In the genomic region with DNA sequence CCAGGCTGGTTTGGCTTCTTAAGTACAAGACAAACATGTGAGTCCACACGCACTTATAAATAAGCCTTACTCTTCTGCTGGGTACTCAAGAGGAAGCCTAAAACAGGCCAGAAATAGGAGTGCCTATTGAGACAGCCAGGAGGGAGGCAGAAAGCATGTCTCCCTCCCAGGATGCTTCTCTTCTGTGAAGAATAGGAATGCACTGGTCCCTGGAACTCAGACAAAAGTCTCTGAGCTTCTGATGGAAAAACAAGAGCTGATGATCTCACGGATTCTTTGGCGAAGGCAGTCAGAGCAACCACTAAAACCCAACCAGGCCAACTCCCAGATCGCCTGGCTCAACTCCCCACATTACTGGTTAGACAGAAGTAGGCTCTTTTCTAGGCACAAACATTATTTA, we compare ENCODE assay signal across 18 mouse cellular contexts.
"Had no signal": no experiment of that assay in that cellular context is flagged by ENCODE, and none has a peak within 500 bp of the region (broad histone marks: within the 10 kb centered on the region; RNA-seq: fewer than 3 reads in every experiment).

No protein-coding gene starts in this region.

- H3K4me3 ChIP-seq: left cerebral cortex, adult 2 months; liver, embryonic 13.5 days; midbrain, embryonic 13.5 days; neural tube, embryonic 12.5 days; neural tube, embryonic 15.5 days had no signal

- H3K36me3 ChIP-seq: neural tube, embryonic 12.5 days; neural tube, embryonic 15.5 days had no signal

- H3K4me2 ChIP-seq: liver, embryonic 13.5 days; midbrain, embryonic 13.5 days; neural tube, embryonic 12.5 days; neural tube, embryonic 15.5 days had no signal

- ATAC-seq: midbrain, embryonic 13.5 days had no signal

- H3K9me3 ChIP-seq: liver, embryonic 13.5 days; midbrain, embryonic 13.5 days; neural tube, embryonic 12.5 days; neural tube, embryonic 15.5 days had no signal

- H3K27me3 ChIP-seq: liver, embryonic 13.5 days; midbrain, embryonic 13.5 days; neural tube, embryonic 12.5 days; neural tube, embryonic 15.5 days had no signal

- DNase-seq: kidney, adult 18-20 months; kidney, adult 9 months; kidney, postnatal 14 days; layer of hippocampus, postnatal 36 days; liver, embryonic 13.5 days; lung, adult 2 months; lung, postnatal 14 days; lung, postnatal 4 days; right cerebral cortex, adult 18-20 months; right cerebral cortex, postnatal 14 days; right cerebral cortex, postnatal 4 days; spleen, adult 18-20 months; thymus, adult 18-20 months; thymus, postnatal 36 days had no signal

- H3K27ac ChIP-seq: left cerebral cortex, adult 2 months; liver, embryonic 13.5 days; midbrain, embryonic 13.5 days; neural tube, embryonic 12.5 days; neural tube, embryonic 15.5 days had no signal

- H3K4me1 ChIP-seq: midbrain, embryonic 13.5 days; neural tube, embryonic 12.5 days; neural tube, embryonic 15.5 days had no signal

- H3K9ac ChIP-seq: liver, embryonic 13.5 days; midbrain, embryonic 13.5 days; neural tube, embryonic 12.5 days; neural tube, embryonic 15.5 days had no signal
